Mouse (Mus musculus) midbrain, postnatal 0 days (tissue): ENCODE measurements around the gene Cox20. TPM values are rescaled to one million over a fixed set of nuclear protein-coding genes. Genes with fewer than 3 reads are reported as not detected.
"Not testable (repeated sequence)": the region's sequence is repeated elsewhere in the genome, so short reads cannot be mapped to it uniquely, and the experiment has no call there.

Experiments used
- ATAC-seq: fragments of 200-750 bp; cut with Nextera tagmentation; 2 replicates; pipeline ENCODE4 v1.8.0; 2017; ENCODE audit warnings: moderate number of reproducible peaks, mild to moderate bottlenecking, moderate TSS enrichment, moderate library complexity; ENCODE audit not compliant: low FRiP score
- DNase-seq: peaks from one replicate; pipeline ENCODE4 v3.0.0-alpha.2; 2015; ENCODE audit warnings: low spot score
- H3K27ac ChIP-seq: fragments of 300-500 bp; sonication (generic); 2 replicates; pipeline ENCODE4 v1.5.1; 2014; ENCODE audit warnings: low read depth, mild to moderate bottlenecking, low read length, mixed read lengths
- H3K27me3 ChIP-seq: fragments of 300-500 bp; sonication (generic); 2 replicates; pipeline ENCODE4 v1.6.1; 2014; ENCODE audit warnings: low read length, control low read depth, mixed read lengths; ENCODE audit not compliant: insufficient read depth
- H3K36me3 ChIP-seq: fragments of 300-500 bp; sonication (generic); 2 replicates; pipeline ENCODE4 v1.6.1; 2014; ENCODE audit warnings: low read length, control low read depth, mixed read lengths; ENCODE audit not compliant: insufficient read depth
- H3K4me1 ChIP-seq: fragments of 300-500 bp; sonication (generic); 2 replicates; pipeline ENCODE4 v1.6.1; 2014; ENCODE audit warnings: mild to moderate bottlenecking, control low read depth, antibody characterized with exemption, low read length, mixed read lengths; ENCODE audit not compliant: insufficient read depth
- H3K4me2 ChIP-seq: fragments of 300-500 bp; sonication (generic); 2 replicates; pipeline ENCODE4 v1.6.1; 2014; ENCODE audit warnings: low read depth, mild to moderate bottlenecking, low read length, mixed read lengths; ENCODE audit not compliant: poor library complexity, severe bottlenecking
- H3K4me3 ChIP-seq: fragments of 300-500 bp; sonication (generic); 2 replicates; pipeline ENCODE4 v1.5.1; 2014; ENCODE audit warnings: low read depth, mild to moderate bottlenecking, low read length, moderate library complexity
- H3K9ac ChIP-seq: fragments of 300-500 bp; sonication (generic); replicated peaks from 2 replicates; pipeline ENCODE4 v1.6.1; 2014; ENCODE audit warnings: mild to moderate bottlenecking, low read length, moderate library complexity, mixed read lengths; ENCODE audit not compliant: poor library complexity, severe bottlenecking
- H3K9me3 ChIP-seq: fragments of 300-500 bp; sonication (generic); 2 replicates; pipeline ENCODE4 v1.6.1; 2016; ENCODE audit warnings: low read length, control low read depth
- CTCF ChIP-seq: IDR thresholded peaks from 2 replicates; pipeline ENCODE4 v1.5.1; 2016; ENCODE audit warnings: antibody characterized with exemption, mild to moderate bottlenecking
- WGBS: fragments of 180-500 bp; shearing (Covaris S2); extraction: QIAGEN DNeasy Blood & Tissue Kit; methylation state at CpG from one replicate; pipeline ENCODE4 v1.1.7; 2014; 5-methylcytosine and 5-hydroxymethylcytosine counted together
- polyA plus RNA-seq: library from polyadenylated mRNA; unstranded; fragments of >200 nt; fragmentation: Nextera tagmentation; extraction: Ambion mirVana; gene quantifications from 2 replicates; pipeline ENCODE4 v1.2.1, GENCODE M21; 2015
- total RNA-seq: library from RNA; depleted of rRNA; stranded (reverse); fragments of >200 nt; gene quantifications from 2 replicates; pipeline ENCODE4 v1.2.3, GENCODE M21; 2014

The Cox20 gene
- total and polyA plus RNA-seq, 2 experiments from 2014 or later: 32.0 to 108 TPM

GRCm38 (mm10) chr1:178341435-178341834 lies 22.5 kb downstream of the Cox20 start:
- no peak for TF ChIP-seq CTCF
- 93% methylated on average over 3 of the region's 3 CpGs for WGBS
- Histone ChIP-seq H3K9me3 (no peaks in the 10 kb centered on the region), H3K27me3 (no peaks in the 10 kb centered on the region), H3K36me3 (no peaks in the 10 kb centered on the region), H3K4me3 (no peak overlapping the region), H3K4me2 (no peak overlapping the region), H3K9ac (no peak overlapping the region), H3K4me1 (no peaks in the 10 kb centered on the region), H3K27ac (no peak overlapping the region)
- no peak for ATAC-seq
- no peak for DNase-seq

- no peak overlapping the region for H3K4me2 ChIP-seq
- 76% methylated on average over 1 of the region's 1 CpGs for WGBS
Observed at GRCm38 (mm10) chr1:178342063-178342462, 23.1 kb downstream of the Cox20 start.

GRCm38 (mm10) chr1:178342612-178343011 lies 23.7 kb downstream of the Cox20 start:
- Histone ChIP-seq H3K9ac (no peak overlapping the region), H3K4me2 (no peak overlapping the region)
- WGBS: 88% methylated on average over 4 of the region's 5 CpGs

More at GRCm38 (mm10) chr1:178342063-178342462, 23.1 kb downstream of the Cox20 start:
- ATAC-seq: no peak
- no peak for TF ChIP-seq CTCF
- no peaks in the 10 kb centered on the region for H3K36me3 ChIP-seq
- no peaks in the 10 kb centered on the region for H3K9me3 ChIP-seq
- no peaks in the 10 kb centered on the region for H3K4me1 ChIP-seq
- no peak overlapping the region for H3K27ac ChIP-seq
- H3K9ac ChIP-seq: no peak overlapping the region
- no peaks in the 10 kb centered on the region for H3K27me3 ChIP-seq
- no peak for DNase-seq
- no peak overlapping the region for H3K4me3 ChIP-seq

GRCm38 (mm10) chr1:178344071-178344805 lies 25.3 kb downstream of the Cox20 start:
- not testable (repeated sequence) for ATAC-seq, H3K4me3 ChIP-seq, H3K27me3 ChIP-seq, DNase-seq, H3K9ac ChIP-seq, H3K27ac ChIP-seq, H3K4me2 ChIP-seq, H3K36me3 ChIP-seq, H3K4me1 ChIP-seq, H3K9me3 ChIP-seq
- 94% methylated on average over 10 of the region's 10 CpGs for WGBS

More at GRCm38 (mm10) chr1:178342612-178343011, 23.7 kb downstream of the Cox20 start:
- no peak overlapping the region for H3K4me3 ChIP-seq
- H3K36me3 ChIP-seq: no peaks in the 10 kb centered on the region
- no peak overlapping the region for H3K27ac ChIP-seq
- ATAC-seq: no peak
- H3K4me1 ChIP-seq: no peaks in the 10 kb centered on the region
- H3K27me3 ChIP-seq: no peaks in the 10 kb centered on the region
- no peak for TF ChIP-seq CTCF
- no peaks in the 10 kb centered on the region for H3K9me3 ChIP-seq
- DNase-seq: no peak

GRCm38 (mm10) chr1:178350792-178351191 lies 31.9 kb downstream of the Cox20 start:
- Histone ChIP-seq H3K4me1 (no peaks in the 10 kb centered on the region), H3K27me3 (no peaks in the 10 kb centered on the region), H3K9ac (no peak overlapping the region), H3K4me3 (no peak overlapping the region), H3K27ac (no peak overlapping the region), H3K9me3 (no peaks in the 10 kb centered on the region), H3K4me2 (no peak overlapping the region), H3K36me3 (no peaks in the 10 kb centered on the region)
- DNase-seq (no peak), ATAC-seq (no peak)
- 97% methylated on average over 2 of the region's 2 CpGs for WGBS
- no peak for TF ChIP-seq CTCF

- Histone ChIP-seq H3K9ac (no peak overlapping the region), H3K27me3 (no peaks in the 10 kb centered on the region), H3K4me2 (no peak overlapping the region), H3K27ac (no peak overlapping the region), H3K4me3 (no peak overlapping the region), H3K36me3 (no peaks in the 10 kb centered on the region), H3K4me1 (no peaks in the 10 kb centered on the region), H3K9me3 (no peaks in the 10 kb centered on the region)
- DNase-seq (peak; percentile 17), ATAC-seq (no peak)
- TF ChIP-seq CTCF: peak; percentile 53
Observed at GRCm38 (mm10) chr1:178351643-178352042, 32.7 kb downstream of the Cox20 start.
